Mouse (Mus musculus): ENCODE measurements around the gene D11Wsu47e. TPM values are rescaled to one million over a fixed set of nuclear protein-coding genes. Genes with fewer than 3 reads are reported as not detected.

The D11Wsu47e gene
- polyA plus RNA-seq, 2 experiments = 20.9 to 27.5 TPM

- Histone ChIP-seq H3K9me3 (ENCODE audit: control insufficient read depth, low read length) (no peaks in the 10 kb centered on the region), H3K27ac (replicated peaks; ENCODE audit: low read depth, low read length) (no peak overlapping the region)
- WGBS = 75% methylated on average over 4 of the region's 4 CpGs
Observed at GRCm38 (mm10) chr11:113725235-113726048, 41.2 kb downstream of the D11Wsu47e start.

GRCm38 (mm10) chr11:113726994-113727888 is 43.0 kb downstream of the D11Wsu47e start:
- H3K4me1 ChIP-seq (ENCODE audit: control insufficient read depth, insufficient read depth, low read length) = peaks cover 40% of the 10 kb centered on the region

More at GRCm38 (mm10) chr11:113725235-113726048, 41.2 kb downstream of the D11Wsu47e start:
- Histone ChIP-seq H3K27me3 (ENCODE audit: control insufficient read depth, insufficient read depth, low read length) (no peaks in the 10 kb centered on the region), H3K9ac (ENCODE audit: low read depth, low read length, severe bottlenecking) (no peak overlapping the region), H3K4me3 (replicated peaks; ENCODE audit: low read length) (no peak overlapping the region), H3K36me3 (ENCODE audit: control insufficient read depth, insufficient read depth, low read length) (peaks cover 46% of the 10 kb centered on the region), H3K4me2 (replicated peaks; ENCODE audit: low read depth, low read length, severe bottlenecking) (no peak overlapping the region), H3K4me1 (ENCODE audit: control insufficient read depth, insufficient read depth, low read length) (peaks cover 36% of the 10 kb centered on the region)
- ATAC-seq (ENCODE audit: low FRiP score, low read depth) (peak; percentile 27; the same call in 1 of the 2 replicates), DNase-seq (ENCODE audit: low spot score) (no peak)
- TF ChIP-seq POLR2A (IDR thresholded peaks at IDR 0.05; ENCODE audit: borderline replicate concordance, extremely low read depth, insufficient read depth, insufficient read length) = no peak

GRCm38 (mm10) chr11:113727992-113728391 is 43.8 kb downstream of the D11Wsu47e start:
- ATAC-seq (ENCODE audit: low FRiP score, low read depth) (no peak), DNase-seq (ENCODE audit: low spot score) (no peak)
- Histone ChIP-seq H3K27me3 (ENCODE audit: control insufficient read depth, insufficient read depth, low read length) (no peaks in the 10 kb centered on the region), H3K4me2 (replicated peaks; ENCODE audit: low read depth, low read length, severe bottlenecking) (no peak overlapping the region), H3K36me3 (ENCODE audit: control insufficient read depth, insufficient read depth, low read length) (peaks cover 46% of the 10 kb centered on the region), H3K9me3 (ENCODE audit: control insufficient read depth, low read length) (no peaks in the 10 kb centered on the region), H3K9ac (ENCODE audit: low read depth, low read length, severe bottlenecking) (no peak overlapping the region), H3K4me3 (replicated peaks; ENCODE audit: low read length) (no peak overlapping the region), H3K27ac (replicated peaks; ENCODE audit: low read depth, low read length) (peak overlapping the region; percentile 72), H3K4me1 (ENCODE audit: control insufficient read depth, insufficient read depth, low read length) (peaks cover 44% of the 10 kb centered on the region)
- 15% methylated on average over 6 of the region's 6 CpGs for WGBS
- no peak for TF ChIP-seq POLR2A (IDR thresholded peaks at IDR 0.05; ENCODE audit: borderline replicate concordance, extremely low read depth, insufficient read depth, insufficient read length)

More at GRCm38 (mm10) chr11:113726994-113727888, 43.0 kb downstream of the D11Wsu47e start:
- H3K4me2 ChIP-seq (replicated peaks; ENCODE audit: low read depth, low read length, severe bottlenecking) = 0 out of 2 replicates have a peak overlapping the region, but pooled peaks have one; percentile 3
- H3K36me3 ChIP-seq (ENCODE audit: control insufficient read depth, insufficient read depth, low read length) = peaks cover 46% of the 10 kb centered on the region
- H3K9me3 ChIP-seq (ENCODE audit: control insufficient read depth, low read length) = no peaks in the 10 kb centered on the region
- ATAC-seq (ENCODE audit: low FRiP score, low read depth) = peak; percentile 31; the same call in 1 of the 2 replicates
- H3K27ac ChIP-seq (replicated peaks; ENCODE audit: low read depth, low read length) = peak overlapping the region; percentile 72
- 33% methylated on average over 14 of the region's 14 CpGs for WGBS
- peak; percentile 69 for DNase-seq (ENCODE audit: low spot score)
- H3K9ac ChIP-seq (ENCODE audit: low read depth, low read length, severe bottlenecking) = no peak overlapping the region
- no peaks in the 10 kb centered on the region for H3K27me3 ChIP-seq (ENCODE audit: control insufficient read depth, insufficient read depth, low read length)
- H3K4me3 ChIP-seq (replicated peaks; ENCODE audit: low read length) = no peak overlapping the region
- no peak for TF ChIP-seq POLR2A (IDR thresholded peaks at IDR 0.05; ENCODE audit: borderline replicate concordance, extremely low read depth, insufficient read depth, insufficient read length)

- Histone ChIP-seq H3K4me3 (replicated peaks; ENCODE audit: low read length) (no peak overlapping the region), H3K4me1 (ENCODE audit: control insufficient read depth, insufficient read depth, low read length) (peaks cover 56% of the 10 kb centered on the region), H3K9ac (ENCODE audit: low read depth, low read length, severe bottlenecking) (no peak overlapping the region), H3K27ac (replicated peaks; ENCODE audit: low read depth, low read length) (no peak overlapping the region), H3K27me3 (ENCODE audit: control insufficient read depth, insufficient read depth, low read length) (no peaks in the 10 kb centered on the region), H3K9me3 (ENCODE audit: control insufficient read depth, low read length) (no peaks in the 10 kb centered on the region), H3K36me3 (ENCODE audit: control insufficient read depth, insufficient read depth, low read length) (peaks cover 46% of the 10 kb centered on the region), H3K4me2 (replicated peaks; ENCODE audit: low read depth, low read length, severe bottlenecking) (no peak overlapping the region)
- ATAC-seq (ENCODE audit: low FRiP score, low read depth) (no peak), DNase-seq (ENCODE audit: low spot score) (no peak)
- no peak for TF ChIP-seq POLR2A (IDR thresholded peaks at IDR 0.05; ENCODE audit: borderline replicate concordance, extremely low read depth, insufficient read depth, insufficient read length)
- 80% methylated on average over 21 of the region's 21 CpGs for WGBS
Observed at GRCm38 (mm10) chr11:113729239-113729638, 45.0 kb downstream of the D11Wsu47e start.

GRCm38 (mm10) chr11:113729917-113730316 is 45.7 kb downstream of the D11Wsu47e start:
- H3K4me2 ChIP-seq (replicated peaks; ENCODE audit: low read depth, low read length, severe bottlenecking) = no peak overlapping the region

More at GRCm38 (mm10) chr11:113729917-113730316, 45.7 kb downstream of the D11Wsu47e start:
- DNase-seq (ENCODE audit: low spot score) = no peak
- Histone ChIP-seq H3K9me3 (ENCODE audit: control insufficient read depth, low read length) (no peaks in the 10 kb centered on the region), H3K36me3 (ENCODE audit: control insufficient read depth, insufficient read depth, low read length) (peaks cover 44% of the 10 kb centered on the region), H3K9ac (ENCODE audit: low read depth, low read length, severe bottlenecking) (no peak overlapping the region), H3K4me3 (replicated peaks; ENCODE audit: low read length) (no peak overlapping the region), H3K4me1 (ENCODE audit: control insufficient read depth, insufficient read depth, low read length) (peaks cover 61% of the 10 kb centered on the region), H3K27ac (replicated peaks; ENCODE audit: low read depth, low read length) (no peak overlapping the region), H3K27me3 (ENCODE audit: control insufficient read depth, insufficient read depth, low read length) (no peaks in the 10 kb centered on the region)
- no peak for TF ChIP-seq POLR2A (IDR thresholded peaks at IDR 0.05; ENCODE audit: borderline replicate concordance, extremely low read depth, insufficient read depth, insufficient read length)
- 29% methylated on average over 8 of the region's 8 CpGs for WGBS
- ATAC-seq (ENCODE audit: low FRiP score, low read depth) = no peak

All from limb, embryonic 14.5 days (tissue).